Mouse (Mus musculus) forebrain, embryonic 15.5 days (tissue): ENCODE data around the gene Micu1. TPM values are rescaled to one million over a fixed set of nuclear protein-coding genes. Genes with fewer than 3 reads are reported as not detected.

Experiments used
- ATAC-seq: fragments of 200-750 bp; cut with Nextera tagmentation; replicated peaks from 2 replicates; pipeline ENCODE4 v1.8.0; 2017; ENCODE audit warnings: mild to moderate bottlenecking, moderate TSS enrichment, moderate library complexity
- H3K27ac ChIP-seq: fragments of 300-500 bp; sonication (generic); replicated peaks from 2 replicates; pipeline ENCODE4 v1.5.1; 2015; ENCODE audit warnings: mild to moderate bottlenecking, inconsistent platforms
- H3K27me3 ChIP-seq: fragments of 300-500 bp; sonication (generic); 2 replicates; pipeline ENCODE4 v1.6.1; 2015; ENCODE audit warnings: inconsistent platforms
- H3K36me3 ChIP-seq: fragments of 300-500 bp; sonication (generic); 2 replicates; pipeline ENCODE4 v1.6.1; 2015; ENCODE audit warnings: mild to moderate bottlenecking, inconsistent platforms
- H3K4me1 ChIP-seq: fragments of 300-500 bp; sonication (generic); 2 replicates; pipeline ENCODE4 v1.6.1; 2015; ENCODE audit warnings: inconsistent platforms
- H3K4me2 ChIP-seq: fragments of 300-500 bp; sonication (generic); replicated peaks from 2 replicates; pipeline ENCODE4 v1.6.1; 2015; ENCODE audit warnings: mild to moderate bottlenecking, inconsistent platforms
- H3K4me3 ChIP-seq: fragments of 300-500 bp; sonication (generic); 2 replicates; pipeline ENCODE4 v1.5.1; 2015; ENCODE audit warnings: mild to moderate bottlenecking, inconsistent platforms
- H3K9ac ChIP-seq: fragments of 300-500 bp; sonication (generic); replicated peaks from 2 replicates; pipeline ENCODE4 v1.6.1; 2015; ENCODE audit warnings: mild to moderate bottlenecking, inconsistent platforms
- H3K9me3 ChIP-seq: fragments of 300-500 bp; sonication (generic); 2 replicates; pipeline ENCODE4 v1.6.1; 2016; ENCODE audit warnings: inconsistent platforms
- WGBS: fragments of 180-500 bp; shearing (Covaris S2); methylation state at CpG from one replicate; pipeline ENCODE4 v1.1.7; 2015; ENCODE audit warnings: mixed read lengths; 5-methylcytosine and 5-hydroxymethylcytosine counted together
- polyA plus RNA-seq: library from polyadenylated mRNA; unstranded; fragments of >200 nt; fragmentation: Nextera tagmentation; extraction: Ambion mirVana; gene quantifications from 2 replicates; pipeline ENCODE4 v1.2.1, GENCODE M21; 2015

Gene Micu1
- polyA plus RNA-seq, 1 experiment from 2014 or later, result 79.1 TPM

DNA sequence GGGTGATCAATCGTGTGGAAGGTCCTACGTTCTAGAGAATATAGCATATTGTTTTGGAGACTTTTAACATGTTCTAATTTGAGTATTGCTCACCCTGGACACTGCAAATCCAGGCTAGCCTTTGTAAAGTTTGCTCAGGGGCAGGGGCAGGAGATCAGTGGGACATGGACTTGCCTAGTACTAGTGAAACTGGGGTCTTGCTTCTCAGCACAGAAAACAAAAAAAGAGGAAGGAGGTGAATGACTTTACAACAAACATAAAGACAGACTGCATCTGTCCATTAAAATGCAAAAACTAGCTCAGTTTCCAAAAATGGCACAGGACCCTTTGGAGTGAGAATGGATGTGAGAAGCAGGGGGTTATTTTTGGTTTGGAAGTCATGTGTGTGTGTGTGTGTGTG lies 8.2 kb upstream of the Micu1 start:
- Histone ChIP-seq H3K9ac (no peak overlapping the region), H3K9me3 (no peaks in the 10 kb centered on the region), H3K27me3 (no peaks in the 10 kb centered on the region), H3K4me2 (no peak overlapping the region), H3K4me3 (no peak overlapping the region), H3K4me1 (no peaks in the 10 kb centered on the region), H3K27ac (no peak overlapping the region), H3K36me3 (no peaks in the 10 kb centered on the region)
- ATAC-seq, result no peak
- WGBS, result 79% methylated on average over 2 of the region's 2 CpGs

DNA sequence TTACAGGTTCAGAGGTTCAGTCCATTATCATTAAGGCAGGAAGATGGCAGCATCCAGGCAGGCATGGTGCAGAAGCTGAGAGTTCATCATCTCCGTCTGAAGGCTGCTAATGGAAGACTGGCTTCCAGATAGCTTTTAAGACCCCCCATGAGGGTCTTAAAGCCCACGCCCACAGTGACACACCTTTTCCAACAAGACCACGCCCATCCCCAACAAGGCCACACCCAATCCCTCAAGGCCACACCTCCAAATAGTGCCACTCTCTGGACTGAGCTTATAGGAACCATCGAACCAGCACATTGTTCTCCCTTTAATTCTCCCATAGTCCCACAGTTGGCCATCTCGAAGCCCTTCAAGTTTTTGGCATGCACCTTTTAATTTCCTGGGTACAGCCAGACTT lies 2.8 kb upstream of the Micu1 start:
- no peak for ATAC-seq
- Histone ChIP-seq H3K27me3 (no peaks in the 10 kb centered on the region), H3K4me1 (peaks cover 12% of the 10 kb centered on the region), H3K9me3 (no peaks in the 10 kb centered on the region), H3K36me3 (no peaks in the 10 kb centered on the region), H3K4me2 (no peak overlapping the region), H3K27ac (no peak overlapping the region), H3K9ac (no peak overlapping the region), H3K4me3 (no peak overlapping the region)
- 79% methylated on average over 5 of the region's 5 CpGs for WGBS

DNA sequence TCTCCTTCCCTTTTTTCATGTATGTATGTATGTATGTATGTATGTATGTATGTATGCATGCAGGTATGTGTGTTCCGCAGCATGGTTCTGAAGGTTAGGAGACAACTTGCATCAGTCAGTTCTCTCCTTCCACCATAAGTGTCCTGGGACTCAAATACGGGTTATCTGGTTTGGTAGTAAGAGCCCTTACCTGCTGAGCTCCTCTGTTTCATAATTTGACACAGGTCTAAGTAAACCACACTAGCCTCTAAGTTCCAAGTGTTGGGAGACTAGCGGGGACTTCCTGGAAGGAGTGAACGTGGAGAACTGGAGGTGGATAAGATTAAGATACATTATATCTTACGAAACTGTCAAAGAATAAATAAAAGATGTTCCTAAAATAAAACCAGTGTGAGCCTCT lies 472 bp upstream of the Micu1 start:
- WGBS, result 52% methylated on average over 5 of the region's 5 CpGs
- peak overlapping the region; percentile 79; the same call in 1 of the 2 replicates for H3K27ac ChIP-seq

DNA sequence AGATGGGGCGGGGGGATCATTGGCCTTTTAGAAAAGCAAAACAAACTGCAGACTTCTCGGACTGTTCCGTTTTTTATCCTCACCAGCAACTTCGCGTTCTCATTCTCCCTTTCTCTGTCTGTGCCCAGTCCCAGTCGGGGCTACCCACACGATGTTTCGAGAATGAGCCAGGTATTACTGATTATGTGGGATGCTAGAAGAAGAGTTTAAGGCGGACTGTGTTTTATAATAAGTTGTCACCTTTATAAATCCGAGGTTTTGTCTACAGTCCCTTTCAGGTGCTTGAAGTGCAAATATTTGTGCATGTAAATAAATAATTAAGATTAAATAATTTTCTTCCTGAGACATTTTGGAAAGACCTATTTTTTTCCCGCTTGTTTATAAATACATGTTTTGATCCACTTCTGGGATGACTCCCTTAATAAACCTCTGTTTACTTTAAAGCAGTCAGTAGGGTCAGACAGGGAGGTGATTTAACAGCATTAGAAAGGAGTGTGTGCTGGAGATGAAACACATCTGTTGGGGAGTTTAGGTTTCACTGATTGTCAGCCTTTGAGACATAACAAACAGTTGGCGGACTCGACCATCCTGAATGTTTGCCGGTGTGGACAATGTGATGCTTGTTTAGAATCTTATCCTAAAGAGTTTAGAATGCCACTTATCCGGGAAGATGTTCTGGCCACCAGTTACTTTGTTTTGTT lies 933 bp downstream of the Micu1 start:
- Histone ChIP-seq H3K9ac (peak overlapping the region; percentile 64), H3K4me2 (peak overlapping the region; percentile 92), H3K36me3 (no peaks in the 10 kb centered on the region), H3K27ac (peak overlapping the region; percentile 79), H3K27me3 (no peaks in the 10 kb centered on the region), H3K4me3 (peak overlapping the region; percentile 66), H3K9me3 (no peaks in the 10 kb centered on the region), H3K4me1 (peaks cover 12% of the 10 kb centered on the region)
- ATAC-seq, result peak; percentile 26
- 12% methylated on average over 15 of the region's 15 CpGs for WGBS

More for the DNA sequence above, 472 bp upstream of the Micu1 start:
- no peaks in the 10 kb centered on the region for H3K36me3 ChIP-seq
- peaks cover 12% of the 10 kb centered on the region for H3K4me1 ChIP-seq
- H3K4me3 ChIP-seq, result peak overlapping the region; percentile 66
- 0 out of 2 replicates have a peak overlapping the region, but pooled peaks have one; percentile 64 for H3K9ac ChIP-seq
- peak overlapping the region; percentile 92 for H3K4me2 ChIP-seq
- H3K9me3 ChIP-seq, result no peaks in the 10 kb centered on the region
- ATAC-seq, result peak; percentile 17
- no peaks in the 10 kb centered on the region for H3K27me3 ChIP-seq

DNA sequence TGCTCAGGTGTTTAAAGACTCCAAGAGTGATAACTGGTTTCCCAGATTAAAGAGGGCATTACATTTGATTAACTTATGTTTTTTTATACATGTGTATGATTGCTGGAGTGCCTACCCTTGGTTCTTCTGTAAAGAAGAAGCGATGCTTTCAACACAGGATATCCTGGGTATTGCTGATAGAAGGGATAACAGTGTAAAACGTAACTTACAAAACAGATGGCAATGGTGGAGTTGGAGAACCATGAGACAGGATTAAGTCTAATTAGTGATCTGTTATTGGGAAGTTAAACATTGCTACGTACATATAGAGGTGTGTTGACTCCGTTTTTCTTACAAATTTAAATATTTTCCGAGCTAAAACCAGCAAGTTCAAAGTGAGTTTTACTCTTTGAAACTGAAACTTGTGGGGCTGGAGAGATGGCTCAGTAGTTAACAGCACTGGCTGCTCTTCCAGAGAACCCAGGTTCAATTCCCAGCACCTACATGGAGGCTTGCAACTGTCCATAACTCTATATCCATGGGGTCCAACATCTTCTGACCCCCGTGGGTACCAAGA lies 4.8 kb downstream of the Micu1 start:
- H3K27me3 ChIP-seq, result no peaks in the 10 kb centered on the region
- H3K4me1 ChIP-seq, result peaks cover 19% of the 10 kb centered on the region
- H3K9ac ChIP-seq, result no peak overlapping the region
- H3K27ac ChIP-seq, result no peak overlapping the region
- no peak overlapping the region for H3K4me3 ChIP-seq
- no peak for ATAC-seq
- no peaks in the 10 kb centered on the region for H3K9me3 ChIP-seq
- no peak overlapping the region for H3K4me2 ChIP-seq
- 91% methylated on average over 6 of the region's 6 CpGs for WGBS
- H3K36me3 ChIP-seq, result 0 out of 2 replicates have a peak, but pooled peaks cover 2% of the 10 kb centered on the region

DNA sequence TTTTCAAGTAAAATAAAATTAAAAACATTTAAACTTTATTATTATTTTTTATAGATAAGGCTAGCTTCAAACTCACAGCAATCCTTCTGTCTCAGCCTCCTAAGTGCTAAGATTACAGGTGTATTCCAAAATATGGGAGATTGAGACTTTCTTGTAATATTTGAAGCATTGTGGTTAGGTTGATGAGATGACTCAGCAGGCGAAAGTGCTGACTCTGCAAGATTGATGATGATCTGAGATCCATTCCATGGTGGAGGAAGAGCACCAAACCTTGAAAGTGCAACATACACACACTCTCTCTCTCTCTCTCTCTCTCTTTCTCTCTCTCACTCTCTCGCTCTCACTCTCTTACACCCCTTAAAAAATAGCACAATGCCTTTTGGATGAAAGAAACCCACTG lies 5.3 kb downstream of the Micu1 start:
- Histone ChIP-seq H3K4me1 (peaks cover 19% of the 10 kb centered on the region), H3K27ac (no peak overlapping the region), H3K9ac (no peak overlapping the region), H3K27me3 (no peaks in the 10 kb centered on the region), H3K4me2 (no peak overlapping the region), H3K36me3 (0 out of 2 replicates have a peak, but pooled peaks cover 2% of the 10 kb centered on the region), H3K9me3 (no peaks in the 10 kb centered on the region), H3K4me3 (no peak overlapping the region)
- WGBS, result 94% methylated on average over 2 of the region's 2 CpGs
- no peak for ATAC-seq

DNA sequence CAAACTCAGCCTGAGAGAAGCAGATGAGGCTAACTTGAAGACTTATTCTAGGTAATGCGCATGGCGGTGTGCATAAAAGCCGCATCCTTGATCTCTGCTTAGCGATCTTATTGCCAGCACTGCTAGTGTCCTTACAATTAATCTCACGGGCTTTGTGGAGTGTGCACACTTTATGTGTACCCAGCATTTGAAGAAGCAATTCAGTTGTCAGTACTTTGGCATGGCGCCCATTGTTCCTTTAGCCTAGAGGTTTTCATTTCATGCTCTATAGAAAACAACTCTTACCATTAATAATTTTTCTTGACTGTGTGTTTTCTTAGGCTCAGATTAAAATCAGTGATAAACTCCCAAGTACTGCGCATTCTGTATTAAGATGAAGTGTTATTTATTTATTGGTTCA lies 7.0 kb downstream of the Micu1 start:
- WGBS, result 54% methylated on average over 7 of the region's 7 CpGs
- Histone ChIP-seq H3K9ac (no peak overlapping the region), H3K27me3 (no peaks in the 10 kb centered on the region), H3K9me3 (no peaks in the 10 kb centered on the region), H3K4me1 (peaks cover 7% of the 10 kb centered on the region; the same call in 1 of the 2 replicates), H3K27ac (no peak overlapping the region), H3K36me3 (0 out of 2 replicates have a peak, but pooled peaks cover 2% of the 10 kb centered on the region), H3K4me3 (no peak overlapping the region), H3K4me2 (no peak overlapping the region)
- ATAC-seq, result no peak

DNA sequence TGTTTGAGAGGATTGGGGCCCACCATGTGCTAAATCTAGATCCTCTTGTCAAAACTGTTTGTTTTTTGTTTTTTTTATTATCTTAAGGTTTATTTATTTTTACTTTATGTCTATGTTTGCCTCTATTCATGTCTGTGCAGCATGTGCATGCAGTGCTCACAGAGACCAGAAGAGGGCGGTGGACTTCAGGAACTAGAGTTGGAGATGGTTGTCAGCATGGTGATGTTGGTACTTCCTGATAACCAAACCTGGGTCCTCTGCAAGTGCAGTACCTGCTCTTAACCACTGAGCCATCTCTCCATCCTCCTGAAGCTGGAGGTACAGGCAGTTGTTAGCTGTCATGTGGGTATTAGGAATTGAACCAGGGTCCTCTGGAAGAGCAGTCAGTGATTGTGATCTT lies 8.0 kb downstream of the Micu1 start:
- no peak overlapping the region for H3K9ac ChIP-seq
- peaks cover 7% of the 10 kb centered on the region; the same call in 1 of the 2 replicates for H3K4me1 ChIP-seq
- no peaks in the 10 kb centered on the region for H3K27me3 ChIP-seq
- WGBS, result 85% methylated on average over 1 of the region's 1 CpGs
- no peaks in the 10 kb centered on the region for H3K9me3 ChIP-seq
- no peak overlapping the region for H3K4me3 ChIP-seq
- no peak for ATAC-seq
- H3K27ac ChIP-seq, result no peak overlapping the region
- H3K36me3 ChIP-seq, result 0 out of 2 replicates have a peak, but pooled peaks cover 2% of the 10 kb centered on the region
- H3K4me2 ChIP-seq, result no peak overlapping the region

DNA sequence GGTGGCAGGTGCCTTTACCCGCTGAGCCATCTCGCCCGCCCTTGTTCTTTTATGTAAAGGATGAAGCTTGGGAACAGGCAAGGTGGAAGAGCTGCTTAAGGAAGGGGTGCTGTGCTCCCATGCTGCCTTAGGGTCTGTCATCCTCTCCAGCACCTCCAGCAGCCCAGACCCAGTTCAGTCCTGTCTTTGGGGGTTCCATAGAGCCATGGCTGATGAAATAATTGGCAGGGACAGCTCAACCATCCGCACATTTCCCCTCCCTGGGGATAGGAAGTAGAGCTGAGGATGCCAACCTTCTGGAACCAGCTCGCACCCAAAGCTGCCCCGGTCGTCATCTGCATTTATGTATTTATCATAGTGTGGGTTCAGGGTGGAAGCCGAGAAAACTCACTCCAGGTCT lies 9.8 kb downstream of the Micu1 start:
- H3K36me3 ChIP-seq, result 0 out of 2 replicates have a peak, but pooled peaks cover 2% of the 10 kb centered on the region
- no peaks in the 10 kb centered on the region for H3K9me3 ChIP-seq
- H3K27ac ChIP-seq, result no peak overlapping the region
- H3K27me3 ChIP-seq, result no peaks in the 10 kb centered on the region
- peaks cover 7% of the 10 kb centered on the region; the same call in 1 of the 2 replicates for H3K4me1 ChIP-seq
- H3K4me3 ChIP-seq, result no peak overlapping the region
- 92% methylated on average over 8 of the region's 8 CpGs for WGBS
- no peak overlapping the region for H3K9ac ChIP-seq
- no peak overlapping the region for H3K4me2 ChIP-seq
- no peak for ATAC-seq

DNA sequence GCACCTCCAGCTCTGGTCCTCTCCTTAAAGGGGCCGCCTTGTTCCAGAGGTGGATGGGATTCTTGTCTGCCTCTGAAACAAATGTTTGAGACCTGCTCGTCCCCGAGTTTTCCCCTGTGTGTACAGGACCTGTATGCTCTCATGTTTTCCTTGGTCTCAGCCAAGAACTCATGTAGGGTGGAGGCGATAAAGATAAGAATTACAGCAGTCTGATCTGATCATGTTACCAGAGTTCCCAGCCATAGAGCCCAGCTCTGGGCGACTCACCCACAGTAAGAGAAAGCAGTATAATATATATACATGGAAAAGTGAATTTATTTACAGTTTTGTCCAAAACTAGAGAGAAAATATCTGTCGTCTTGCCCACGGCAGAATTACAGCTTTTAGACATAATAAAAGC lies 17.7 kb downstream of the Micu1 start:
- H3K4me2 ChIP-seq, result no peak overlapping the region
- no peaks in the 10 kb centered on the region for H3K36me3 ChIP-seq
- H3K27me3 ChIP-seq, result no peaks in the 10 kb centered on the region
- H3K27ac ChIP-seq, result no peak overlapping the region
- no peak for ATAC-seq
- 87% methylated on average over 7 of the region's 7 CpGs for WGBS
- H3K9ac ChIP-seq, result no peak overlapping the region
- H3K4me1 ChIP-seq, result peaks cover 3% of the 10 kb centered on the region; the same call in 1 of the 2 replicates
- H3K4me3 ChIP-seq, result no peak overlapping the region
- H3K9me3 ChIP-seq, result no peaks in the 10 kb centered on the region

DNA sequence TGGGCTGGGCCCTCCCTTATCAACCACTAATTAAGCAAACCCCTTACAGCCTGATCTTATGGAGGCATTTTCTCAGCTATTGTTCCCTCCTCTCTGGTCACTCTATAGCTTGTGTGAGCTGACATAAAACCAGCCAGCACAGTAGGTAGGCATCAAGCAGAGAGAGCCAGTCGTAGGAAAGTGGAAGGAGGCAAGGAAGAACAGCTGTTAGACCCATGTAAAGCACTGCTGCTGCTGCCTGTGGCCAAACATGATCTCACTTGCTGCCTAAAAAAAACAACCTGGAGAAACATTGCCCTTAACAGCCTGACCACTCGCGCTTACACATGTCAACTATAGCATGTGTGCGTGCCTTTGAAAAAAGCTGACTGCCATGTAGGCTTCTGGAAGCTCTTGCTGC lies 19.3 kb downstream of the Micu1 start:
- Histone ChIP-seq H3K4me2 (no peak overlapping the region), H3K27me3 (no peaks in the 10 kb centered on the region), H3K4me3 (no peak overlapping the region), H3K4me1 (peaks cover 3% of the 10 kb centered on the region; the same call in 1 of the 2 replicates), H3K9ac (no peak overlapping the region), H3K9me3 (no peaks in the 10 kb centered on the region), H3K36me3 (no peaks in the 10 kb centered on the region), H3K27ac (no peak overlapping the region)
- WGBS, result 70% methylated on average over 4 of the region's 4 CpGs
- no peak for ATAC-seq

DNA sequence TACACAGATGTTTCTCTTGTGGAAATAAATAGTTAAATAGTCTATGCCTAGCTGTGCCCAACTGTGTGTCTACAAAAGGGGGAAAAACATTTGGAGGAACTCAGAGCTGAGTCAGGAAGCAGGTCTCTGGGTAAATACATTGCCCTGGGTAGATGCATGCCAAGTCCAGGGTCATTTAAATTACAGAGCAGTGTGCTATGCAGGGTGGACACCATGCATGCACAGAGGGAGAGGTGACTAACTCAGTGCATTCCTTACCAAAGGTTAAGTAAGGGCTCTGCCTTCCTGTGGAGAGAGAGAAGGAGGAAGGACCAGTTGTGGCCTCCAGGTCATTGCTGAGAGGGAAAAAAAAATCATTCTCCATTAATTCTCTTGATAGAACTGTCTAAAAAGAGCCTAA lies 22.4 kb downstream of the Micu1 start:
- H3K9ac ChIP-seq, result no peak overlapping the region
- no peak overlapping the region for H3K4me3 ChIP-seq
- no peak for ATAC-seq

More for the DNA sequence above, 22.4 kb downstream of the Micu1 start:
- H3K27ac ChIP-seq, result no peak overlapping the region
- H3K9me3 ChIP-seq, result no peaks in the 10 kb centered on the region
- no peaks in the 10 kb centered on the region for H3K27me3 ChIP-seq
- H3K4me2 ChIP-seq, result no peak overlapping the region
- no peaks in the 10 kb centered on the region for H3K36me3 ChIP-seq
- peaks cover 3% of the 10 kb centered on the region for H3K4me1 ChIP-seq
